Mouse (Mus musculus) embryo, embryonic 11.5 days (tissue): Measurements from ENCODE around the gene S1pr4.
A peak's percentile ranks its signal among the peaks of the same experiment; 100 is the strongest.

Source experiments
- DNase-seq: peaks from one replicate; pipeline ENCODE4 v3.0.0-alpha.2; 2012; ENCODE audit warnings: low read depth, low spot score

Gene S1pr4

GRCm38 (mm10) chr10:81493601-81494220 lies 6.2 kb downstream of the S1pr4 start:
- DNase-seq = no peak

DNA sequence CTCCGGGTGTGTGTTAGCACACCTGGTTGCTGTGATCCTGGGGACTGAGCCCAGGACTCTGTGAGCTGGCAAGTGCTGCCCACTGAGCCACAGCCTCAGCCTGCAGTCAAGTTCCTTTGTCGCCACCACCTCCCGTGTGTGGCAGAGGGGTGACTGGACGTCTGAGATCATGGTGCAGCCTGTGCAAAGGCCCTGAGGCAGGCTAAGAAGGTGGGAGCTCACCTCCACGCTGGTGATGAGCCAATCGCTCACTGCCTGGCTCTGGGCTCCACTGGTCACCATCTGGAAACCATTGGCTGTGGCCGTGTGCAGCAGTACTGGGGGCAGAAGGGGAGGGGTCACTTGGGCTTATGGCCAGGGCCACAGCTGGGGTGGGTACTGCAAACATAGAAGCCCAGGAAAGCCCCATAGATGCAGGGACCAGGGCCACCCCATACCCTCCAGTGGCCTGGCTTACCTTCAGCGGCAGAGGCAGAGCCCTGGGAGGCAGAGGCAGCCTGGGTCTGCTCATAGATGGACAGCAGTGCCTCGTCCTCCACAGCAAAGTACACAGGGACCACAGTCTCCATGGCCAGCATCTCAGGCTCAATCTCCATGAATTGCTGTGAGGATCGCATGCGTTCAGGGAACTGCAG lies 7.2 kb downstream of the S1pr4 start:
- DNase-seq = no peak

DNA sequence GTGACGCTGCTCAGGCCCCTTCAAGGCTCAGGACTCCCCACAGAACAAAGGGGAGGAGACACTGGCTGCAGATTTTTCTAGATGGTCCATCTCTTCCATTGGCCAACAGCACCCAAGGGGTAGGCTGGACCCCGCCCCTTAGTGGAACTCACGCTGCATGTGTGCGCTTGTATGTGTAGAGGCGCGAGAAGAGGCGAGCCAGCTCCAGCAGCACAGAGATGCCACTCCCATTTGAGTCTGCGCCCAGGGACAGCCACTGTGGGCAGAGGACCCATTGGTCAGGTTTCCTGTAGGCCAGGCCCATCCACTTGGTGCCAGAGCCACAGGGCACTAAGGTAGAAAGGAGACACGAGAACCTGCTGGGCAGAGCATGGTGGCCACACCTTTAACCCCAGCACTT lies 8.9 kb downstream of the S1pr4 start:
- DNase-seq = no peak

DNA sequence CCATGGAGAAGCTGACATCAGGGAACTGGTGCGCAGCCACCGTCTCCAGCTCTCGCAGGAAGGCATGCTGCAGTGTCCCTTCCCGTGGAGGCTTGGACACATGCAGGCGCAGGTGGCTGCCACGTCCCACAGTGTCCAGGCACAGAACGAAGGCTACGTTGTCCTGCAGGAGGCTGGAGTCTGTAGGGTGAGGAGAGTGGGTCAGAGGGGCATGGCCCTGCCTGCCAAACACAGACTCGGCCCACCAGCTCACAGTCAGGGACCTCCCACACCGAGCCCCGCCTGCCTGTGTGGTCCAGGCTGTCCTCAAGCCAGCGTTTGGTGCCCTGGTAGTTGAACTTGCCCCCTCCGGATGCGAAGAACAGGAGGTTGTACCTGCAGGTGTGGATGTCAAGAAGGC lies 10.0 kb downstream of the S1pr4 start:
- no peak for DNase-seq

DNA sequence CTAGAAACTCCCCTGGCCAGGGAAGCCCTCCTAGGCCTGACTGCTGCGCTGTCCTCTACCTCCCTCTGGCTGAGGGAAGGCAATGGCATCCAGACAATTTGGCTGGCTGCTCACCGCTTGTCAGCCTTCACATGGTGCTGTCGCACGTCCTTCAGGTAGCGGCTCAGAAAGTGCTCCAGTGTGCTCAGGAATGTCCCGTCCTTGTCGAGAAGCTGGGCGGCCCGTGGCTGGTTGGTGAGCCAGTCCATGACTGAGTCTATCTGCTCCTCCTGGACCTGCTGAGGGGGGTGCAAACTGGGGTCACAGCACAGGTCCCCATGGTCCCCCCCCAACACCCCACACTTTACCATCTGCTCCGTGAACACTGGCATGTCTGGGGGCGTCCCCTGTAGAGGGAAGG lies 11.9 kb downstream of the S1pr4 start:
- no peak for DNase-seq

DNA sequence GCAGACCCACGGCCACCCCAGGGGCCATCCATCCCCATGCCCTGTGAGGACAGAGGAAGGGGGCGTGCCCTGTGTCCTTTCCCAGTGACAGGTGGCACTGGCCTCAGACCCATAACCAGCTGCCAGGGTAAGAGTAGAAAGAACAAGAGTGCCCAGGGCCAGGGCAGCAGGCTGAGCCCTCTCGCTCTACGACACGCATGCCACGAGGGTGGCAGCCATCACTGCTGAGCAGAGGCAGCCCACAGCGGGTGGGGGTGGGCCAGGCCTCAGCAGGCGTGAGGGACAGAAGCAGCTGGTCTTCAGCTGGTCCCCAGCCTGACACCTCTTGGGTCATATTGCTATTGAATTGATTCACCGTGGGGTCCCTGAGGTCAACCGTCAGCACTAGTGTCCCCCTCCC lies 13.4 kb downstream of the S1pr4 start:
- no peak for DNase-seq

DNA sequence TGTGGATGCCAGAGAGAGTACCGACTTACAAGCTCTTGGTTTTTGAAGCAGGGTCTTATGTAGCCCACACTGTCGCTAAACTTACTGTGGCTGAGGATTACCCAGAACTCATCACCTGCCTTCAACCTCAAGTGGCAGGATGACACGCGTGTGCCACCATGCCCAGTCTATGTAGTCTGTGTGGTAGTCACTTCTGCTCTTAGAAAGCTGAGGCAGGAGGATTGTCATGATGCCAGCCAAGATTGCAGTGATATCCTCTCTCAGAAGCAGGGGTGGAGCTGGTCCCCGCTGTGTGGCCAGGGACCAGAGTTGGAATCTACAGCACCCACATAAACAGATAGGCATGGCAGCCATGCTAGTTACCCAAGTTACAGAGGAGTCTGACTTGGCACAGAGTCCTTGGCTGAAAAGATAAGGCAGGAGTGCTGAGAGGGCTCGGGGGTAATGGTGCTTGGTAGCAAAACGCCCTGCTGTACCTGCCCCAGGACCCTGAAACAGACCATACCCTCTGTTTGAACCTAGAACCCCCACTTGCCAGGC lies 14.4 kb downstream of the S1pr4 start:
- DNase-seq = no peak

- DNase-seq = no peak
These were observed 14.9 kb downstream of the S1pr4 start for GRCm38 (mm10) chr10:81485060-81485449.

GRCm38 (mm10) chr10:81484441-81485059 lies 15.4 kb downstream of the S1pr4 start:
- no peak for DNase-seq

- DNase-seq = no peak
These were observed 15.9 kb downstream of the S1pr4 start for GRCm38 (mm10) chr10:81483983-81484382.

GRCm38 (mm10) chr10:81482533-81482889 lies 17.4 kb downstream of the S1pr4 start, which contains the start of gene Celf5:
Gene Celf5, minus strand, starts transcription at chr10:81482709.
- no peak for DNase-seq

- DNase-seq = no peak
These were observed 18.1 kb downstream of the S1pr4 start for GRCm38 (mm10) chr10:81481605-81482532.

GRCm38 (mm10) chr10:81474461-81474860 lies 25.5 kb downstream of the S1pr4 start:
- no peak for DNase-seq

- peak; percentile 38 for DNase-seq
These were observed 26.9 kb downstream of the S1pr4 start for GRCm38 (mm10) chr10:81473003-81473451.

DNA sequence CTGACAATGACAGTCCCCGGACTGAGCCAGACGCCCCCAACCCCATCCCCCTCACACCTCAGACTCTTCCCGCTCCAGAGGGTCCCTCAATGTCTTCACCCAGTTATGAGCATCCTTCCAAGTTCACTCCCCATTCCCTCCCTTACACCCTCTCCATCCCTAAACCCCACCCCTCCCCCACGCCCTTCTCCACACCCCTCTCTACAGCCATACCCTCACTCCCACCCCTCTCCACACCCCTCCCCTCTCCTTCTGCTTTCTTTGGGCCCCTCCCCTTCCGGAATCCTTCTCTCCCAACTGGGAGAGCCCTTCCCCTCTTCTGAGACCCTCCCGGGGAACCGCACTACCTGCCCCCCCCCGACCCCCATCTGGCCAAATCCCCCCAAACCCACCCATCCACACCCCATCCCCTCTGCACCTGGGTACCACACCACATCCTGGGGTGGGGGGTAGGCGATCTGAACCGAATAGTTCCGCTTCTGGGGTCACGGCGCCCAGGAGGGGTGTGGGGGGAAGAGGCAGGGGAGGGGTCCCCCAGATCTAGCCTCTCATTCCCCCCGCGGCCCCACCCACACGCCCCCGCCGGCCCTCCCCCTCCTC lies 27.4 kb downstream of the S1pr4 start:
- DNase-seq = no peak

DNA sequence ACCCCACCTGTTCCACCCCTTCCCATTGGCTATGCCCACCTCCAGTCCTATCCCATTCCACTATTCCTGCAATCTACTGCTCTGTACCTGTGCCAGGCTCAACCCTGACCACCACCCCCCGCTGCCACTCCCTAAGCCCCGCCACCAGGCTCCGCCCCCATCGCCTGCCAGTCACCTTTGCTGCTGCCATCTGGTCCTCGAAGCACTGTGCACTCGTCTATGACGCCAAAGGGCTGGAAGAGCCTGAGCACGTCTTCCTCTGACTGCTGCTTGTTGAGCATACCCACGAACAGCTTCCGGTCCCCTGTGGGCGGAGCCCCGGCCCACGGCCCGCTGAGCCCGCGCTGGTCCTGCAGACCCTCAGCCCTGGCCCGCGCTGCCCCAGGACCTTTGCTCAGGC lies 29.5 kb downstream of the S1pr4 start:
- no peak for DNase-seq

- DNase-seq = no peak
These were observed 30.7 kb downstream of the S1pr4 start for GRCm38 (mm10) chr10:81469253-81469652.

GRCm38 (mm10) chr10:81467670-81468235 lies 32.2 kb downstream of the S1pr4 start:
- DNase-seq = no peak

GRCm38 (mm10) chr10:81466881-81467280 lies 33.1 kb downstream of the S1pr4 start:
- no peak for DNase-seq

DNA sequence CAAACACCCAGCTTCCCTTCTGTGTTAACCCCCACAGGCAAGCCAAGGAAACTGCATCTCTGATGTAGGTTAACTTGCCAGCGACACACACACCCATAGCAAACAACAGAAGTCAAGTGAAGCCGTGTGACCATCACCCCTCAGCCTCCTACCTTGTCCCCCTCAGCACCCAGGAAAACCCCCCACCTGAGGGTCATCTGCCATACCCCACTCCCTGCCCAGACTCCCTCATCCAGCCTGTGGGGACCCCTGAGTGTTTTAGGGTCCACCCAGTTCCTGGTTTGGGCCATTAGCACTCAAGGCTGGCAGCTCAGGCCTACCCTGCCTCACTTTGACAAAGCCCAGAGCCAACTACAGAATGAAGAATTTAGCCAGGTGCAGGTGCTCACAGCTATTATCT lies 33.9 kb downstream of the S1pr4 start:
- DNase-seq = no peak

- DNase-seq = no peak
These were observed 34.7 kb downstream of the S1pr4 start for GRCm38 (mm10) chr10:81465265-81465645.
